Mouse (Mus musculus): ENCODE measurements around the gene Pla2g1b. TPM values are rescaled to one million over a fixed set of nuclear protein-coding genes. Genes with fewer than 3 reads are reported as not detected.
"Not testable (repeated sequence)": the region's sequence is repeated elsewhere in the genome, so short reads cannot be mapped to it uniquely, and the experiment has no call there.

Pla2g1b gene
- polyA plus RNA-seq, 1 experiment from 2014 or later, result not detected

- H3K4me2 ChIP-seq (replicated peaks); H3K9ac ChIP-seq; H3K36me3 ChIP-seq; H3K27ac ChIP-seq; H3K9me3 ChIP-seq; H3K4me3 ChIP-seq; ATAC-seq (ENCODE audit: low FRiP score, low read depth); H3K27me3 ChIP-seq (replicated peaks): not testable (repeated sequence)
- H3K4me1 ChIP-seq, result peaks cover 35% of the 10 kb centered on the region
- 74% methylated on average over 4 of the region's 4 CpGs for WGBS
These were observed 39.6 kb downstream of the Pla2g1b start for GRCm38 (mm10) chr5:115505617-115506016.

DNA sequence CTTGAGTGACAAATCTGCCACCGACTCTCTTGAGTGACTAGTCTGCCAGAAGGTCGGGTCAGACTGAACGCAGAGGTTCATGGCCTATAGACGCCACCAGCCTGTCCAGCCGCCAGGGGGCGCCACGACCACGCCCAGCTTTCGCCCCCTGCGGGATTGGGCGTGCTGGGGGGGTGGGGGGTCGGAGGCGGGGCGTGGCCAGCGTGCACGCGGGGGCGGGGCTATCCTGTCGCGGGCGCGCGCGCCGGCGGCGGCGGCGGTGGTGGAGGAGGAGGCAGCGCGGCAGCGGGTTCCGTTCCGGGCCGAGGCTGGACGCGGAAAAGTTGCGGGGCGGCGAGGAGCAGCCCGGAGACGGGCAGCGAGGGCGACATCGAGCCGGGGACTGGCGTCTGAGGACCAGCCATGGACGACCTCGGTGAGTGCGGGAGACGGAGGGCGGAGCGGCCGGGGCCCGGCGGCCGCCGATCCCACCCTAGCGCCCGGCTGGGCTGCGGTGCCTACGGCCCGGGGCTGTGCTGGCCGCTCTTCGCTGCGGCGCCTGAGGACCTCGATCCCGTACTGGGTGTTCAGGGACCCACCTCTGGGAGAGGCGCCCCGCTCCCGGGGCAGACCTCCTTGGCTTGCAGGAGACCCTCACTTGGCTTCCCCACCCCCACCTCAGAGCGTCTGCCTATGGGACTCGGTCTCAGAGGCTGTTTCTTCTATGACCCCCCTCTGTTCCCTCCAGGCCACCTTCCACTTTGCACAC is 40.6 kb downstream of the Pla2g1b start, which contains the start of gene Pxn:
Gene Pxn, plus strand, starts transcription at position 223 of the 748 bp plus-strand sequence.
- H3K36me3 ChIP-seq, result no peaks in the 10 kb centered on the region
- H3K27me3 ChIP-seq (replicated peaks), result no peaks in the 10 kb centered on the region
- WGBS, result 1% methylated on average over 74 of the region's 74 CpGs
- H3K4me1 ChIP-seq, result peaks cover 35% of the 10 kb centered on the region
- peak; percentile 77 for ATAC-seq (ENCODE audit: low FRiP score, low read depth)
- no peaks in the 10 kb centered on the region for H3K9me3 ChIP-seq
- peak within 1 kb of the TSS; percentile 88 for H3K4me2 ChIP-seq (replicated peaks)
- H3K27ac ChIP-seq, result no peak within 1 kb of the TSS; the same call in 1 of the 2 replicates
- peak within 1 kb of the TSS; percentile 86 for H3K9ac ChIP-seq
- H3K4me3 ChIP-seq, result peak within 1 kb of the TSS; percentile 83

- Histone ChIP-seq H3K27ac (no peak overlapping the region; the same call in 1 of the 2 replicates), H3K9ac (peak overlapping the region; percentile 86), H3K9me3 (no peaks in the 10 kb centered on the region), H3K4me1 (peaks cover 35% of the 10 kb centered on the region), H3K4me2 (replicated peaks) (peak overlapping the region; percentile 88), H3K36me3 (no peaks in the 10 kb centered on the region), H3K27me3 (replicated peaks) (no peaks in the 10 kb centered on the region), H3K4me3 (peak overlapping the region; percentile 83)
- ATAC-seq (ENCODE audit: low FRiP score, low read depth), result no peak
- WGBS, result 32% methylated on average over 12 of the region's 12 CpGs
These were observed 41.4 kb downstream of the Pla2g1b start for GRCm38 (mm10) chr5:115507267-115507980.

DNA sequence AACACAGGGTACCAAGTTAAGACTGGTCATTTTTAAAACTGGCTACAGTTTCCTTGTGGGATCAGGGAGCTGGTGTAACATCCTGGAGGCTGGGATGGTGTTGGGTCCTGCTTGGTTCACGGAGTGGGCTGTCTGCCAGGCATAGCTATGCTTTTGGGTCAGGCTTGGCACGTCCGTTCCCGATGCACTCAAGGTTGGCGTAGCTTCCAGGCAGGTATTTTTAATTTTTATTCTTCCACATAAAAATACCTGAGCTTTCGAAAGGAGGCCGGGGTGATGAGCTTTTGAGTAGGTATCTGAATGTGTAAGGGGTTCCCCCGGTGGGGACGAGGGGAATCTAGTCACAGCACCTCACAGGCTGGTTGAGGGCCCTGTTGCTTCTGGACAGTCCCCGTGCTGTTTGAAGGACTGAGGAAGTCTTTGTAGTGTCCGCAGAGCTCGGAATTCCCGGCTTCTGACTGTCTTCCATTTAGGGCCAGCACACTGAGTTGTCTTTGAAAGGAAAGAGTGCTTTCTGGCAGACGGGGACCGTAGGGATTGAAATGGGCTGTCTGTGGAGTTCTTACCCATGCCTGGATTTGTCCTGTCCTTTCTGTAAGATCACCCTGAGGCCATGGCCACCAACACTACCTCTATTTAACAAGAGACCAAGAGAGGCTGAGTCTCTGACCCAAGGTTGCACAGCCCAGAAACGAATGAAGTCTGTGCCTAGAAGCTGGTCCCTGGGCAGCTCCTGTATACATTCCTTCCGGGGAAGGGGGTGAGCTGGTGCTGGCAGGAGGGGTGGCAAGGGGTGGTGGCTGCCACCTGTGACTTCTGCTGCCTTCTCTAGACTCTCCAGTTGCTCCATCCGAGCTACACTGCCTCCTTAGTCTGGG is 42.2 kb downstream of the Pla2g1b start:
- peak overlapping the region; percentile 86; the same call in 1 of the 2 replicates for H3K9ac ChIP-seq
- no peak for ATAC-seq (ENCODE audit: low FRiP score, low read depth)
- peak overlapping the region; percentile 83 for H3K4me3 ChIP-seq
- no peaks in the 10 kb centered on the region for H3K36me3 ChIP-seq
- peak overlapping the region; percentile 88 for H3K4me2 ChIP-seq (replicated peaks)
- WGBS, result 52% methylated on average over 18 of the region's 18 CpGs
- no peaks in the 10 kb centered on the region for H3K9me3 ChIP-seq
- no peak overlapping the region for H3K27ac ChIP-seq
- H3K4me1 ChIP-seq, result peaks cover 35% of the 10 kb centered on the region
- H3K27me3 ChIP-seq (replicated peaks), result no peaks in the 10 kb centered on the region

DNA sequence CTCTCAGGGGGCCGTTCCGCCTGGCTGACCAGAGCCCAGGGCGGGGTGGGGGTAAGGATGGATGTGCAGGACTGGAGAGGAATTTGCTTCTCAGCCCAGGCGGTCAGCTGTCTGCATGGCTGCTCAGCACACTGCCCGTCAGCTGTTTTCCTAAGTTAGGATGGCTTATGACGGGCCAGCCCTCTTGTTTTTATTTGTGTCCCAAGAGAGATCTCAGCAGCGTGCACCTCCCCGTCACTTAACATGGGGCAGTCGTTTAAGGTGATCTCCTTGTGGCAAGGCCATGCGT is 42.7 kb downstream of the Pla2g1b start:
- WGBS, result 33% methylated on average over 10 of the region's 10 CpGs
- Histone ChIP-seq H3K4me2 (replicated peaks) (peak overlapping the region; percentile 88), H3K36me3 (no peaks in the 10 kb centered on the region), H3K9me3 (no peaks in the 10 kb centered on the region), H3K27me3 (replicated peaks) (no peaks in the 10 kb centered on the region), H3K4me1 (peaks cover 35% of the 10 kb centered on the region), H3K4me3 (0 out of 2 replicates have a peak overlapping the region, but pooled peaks have one; percentile 83), H3K9ac (peak overlapping the region; percentile 9; the same call in 1 of the 2 replicates), H3K27ac (no peak overlapping the region)
- ATAC-seq (ENCODE audit: low FRiP score, low read depth), result no peak

DNA sequence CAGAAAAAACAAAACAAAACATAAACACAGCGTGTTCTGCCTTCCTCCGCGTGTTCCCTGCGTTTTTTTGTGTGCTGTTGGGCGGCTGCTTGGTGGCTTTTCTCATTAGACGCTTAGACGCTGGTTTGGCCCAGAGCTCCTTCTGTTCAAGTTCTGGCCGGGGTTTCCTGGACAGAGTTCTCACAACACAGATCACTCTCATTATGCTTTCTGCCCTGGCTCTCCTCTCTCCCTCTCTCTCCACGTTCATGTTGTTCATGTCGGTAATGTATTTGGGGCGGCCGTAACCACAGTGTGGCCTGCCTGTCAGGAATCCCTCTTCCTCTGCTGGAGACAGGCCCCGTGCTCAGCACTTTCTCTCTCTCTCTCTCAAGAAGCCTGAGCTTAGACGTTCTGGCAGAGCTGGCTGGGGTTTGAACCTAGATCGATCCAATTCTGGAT is 43.3 kb downstream of the Pla2g1b start:
- H3K27ac ChIP-seq, result no peak overlapping the region
- H3K27me3 ChIP-seq (replicated peaks), result no peaks in the 10 kb centered on the region
- no peak for ATAC-seq (ENCODE audit: low FRiP score, low read depth)
- H3K4me2 ChIP-seq (replicated peaks), result peak overlapping the region; percentile 88
- no peaks in the 10 kb centered on the region for H3K36me3 ChIP-seq
- H3K4me3 ChIP-seq, result no peak overlapping the region; the same call in 1 of the 2 replicates
- peaks cover 35% of the 10 kb centered on the region for H3K4me1 ChIP-seq
- 50% methylated on average over 15 of the region's 15 CpGs for WGBS
- H3K9ac ChIP-seq, result no peak overlapping the region
- H3K9me3 ChIP-seq, result no peaks in the 10 kb centered on the region

DNA sequence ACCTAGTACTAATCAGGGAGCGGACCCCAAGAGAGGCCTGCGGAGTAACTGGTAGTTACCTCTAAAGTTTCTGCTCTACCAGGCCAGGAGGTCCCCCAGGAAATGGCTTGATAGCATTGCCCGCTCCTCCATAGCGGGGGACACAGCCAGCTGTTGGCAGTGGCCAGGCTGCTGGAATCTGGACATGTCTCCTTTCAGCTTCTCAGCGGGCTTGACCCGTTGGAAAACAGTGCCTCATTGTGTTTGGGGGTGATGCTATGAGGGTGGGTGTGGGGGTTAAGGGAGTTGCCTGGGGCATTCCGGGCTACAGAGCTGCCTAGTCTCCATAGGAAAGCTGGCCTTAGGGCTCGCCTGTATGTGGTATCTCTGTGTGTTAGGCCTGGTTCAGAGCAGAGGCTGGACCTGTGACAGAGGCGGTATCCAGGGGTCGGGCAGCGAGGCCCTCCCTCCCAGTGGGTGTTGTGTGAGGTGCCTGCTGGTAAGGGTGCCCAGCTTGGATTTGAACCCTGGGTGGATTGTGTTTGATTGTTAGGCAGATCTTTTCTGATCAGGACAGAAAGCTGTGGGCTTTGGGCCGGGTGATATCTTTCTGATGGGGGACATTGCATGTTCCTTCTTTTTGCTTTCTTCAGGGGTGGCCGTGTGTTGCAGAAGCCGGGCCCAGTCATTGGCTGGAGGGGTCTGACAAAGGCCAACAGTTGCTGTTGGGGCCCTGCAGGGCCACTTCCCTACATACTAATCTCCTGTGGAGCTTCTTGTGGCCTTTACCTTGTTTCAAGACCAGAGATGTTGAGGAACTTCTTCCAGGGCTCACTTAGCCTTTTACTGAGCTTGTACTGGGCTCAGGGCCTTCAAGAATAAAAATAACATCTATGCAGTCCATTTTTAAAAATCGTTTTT is 44.0 kb downstream of the Pla2g1b start:
- no peak for ATAC-seq (ENCODE audit: low FRiP score, low read depth)
- Histone ChIP-seq H3K36me3 (no peaks in the 10 kb centered on the region), H3K9ac (0 out of 2 replicates have a peak overlapping the region, but pooled peaks have one; percentile 10), H3K4me1 (peaks cover 40% of the 10 kb centered on the region), H3K4me2 (replicated peaks) (peak overlapping the region; percentile 88), H3K4me3 (no peak overlapping the region; the same call in 1 of the 2 replicates), H3K27ac (no peak overlapping the region), H3K9me3 (no peaks in the 10 kb centered on the region), H3K27me3 (replicated peaks) (no peaks in the 10 kb centered on the region)
- 70% methylated on average over 15 of the region's 15 CpGs for WGBS

GRCm38 (mm10) chr5:115512375-115512774 is 46.3 kb downstream of the Pla2g1b start:
- Histone ChIP-seq H3K36me3 (peaks cover 3% of the 10 kb centered on the region; the same call in 1 of the 2 replicates), H3K9me3 (no peaks in the 10 kb centered on the region), H3K9ac (no peak overlapping the region), H3K4me1 (peaks cover 41% of the 10 kb centered on the region), H3K4me3 (no peak overlapping the region), H3K27ac (no peak overlapping the region), H3K4me2 (replicated peaks) (no peak overlapping the region), H3K27me3 (replicated peaks) (no peaks in the 10 kb centered on the region)
- WGBS, result 92% methylated on average over 7 of the region's 7 CpGs
- no peak for ATAC-seq (ENCODE audit: low FRiP score, low read depth)

GRCm38 (mm10) chr5:115513246-115513645 is 47.2 kb downstream of the Pla2g1b start:
- Histone ChIP-seq H3K9ac (no peak overlapping the region), H3K4me3 (no peak overlapping the region), H3K4me2 (replicated peaks) (no peak overlapping the region), H3K4me1 (peaks cover 33% of the 10 kb centered on the region), H3K27me3 (replicated peaks) (no peaks in the 10 kb centered on the region), H3K9me3 (no peaks in the 10 kb centered on the region), H3K27ac (no peak overlapping the region), H3K36me3 (peaks cover 3% of the 10 kb centered on the region; the same call in 1 of the 2 replicates)
- 98% methylated on average over 14 of the region's 14 CpGs for WGBS
- ATAC-seq (ENCODE audit: low FRiP score, low read depth), result no peak

- Histone ChIP-seq H3K9me3 (no peaks in the 10 kb centered on the region), H3K36me3 (peaks cover 3% of the 10 kb centered on the region; the same call in 1 of the 2 replicates), H3K27ac (no peak overlapping the region), H3K4me2 (replicated peaks) (no peak overlapping the region), H3K4me3 (no peak overlapping the region), H3K9ac (no peak overlapping the region), H3K4me1 (peaks cover 28% of the 10 kb centered on the region), H3K27me3 (replicated peaks) (no peaks in the 10 kb centered on the region)
- ATAC-seq (ENCODE audit: low FRiP score, low read depth), result no peak
- 96% methylated on average over 16 of the region's 16 CpGs for WGBS
These were observed 47.7 kb downstream of the Pla2g1b start for GRCm38 (mm10) chr5:115513721-115514120.

- Histone ChIP-seq H3K4me3 (no peak overlapping the region), H3K27me3 (replicated peaks) (no peaks in the 10 kb centered on the region), H3K9ac (no peak overlapping the region), H3K36me3 (peaks cover 3% of the 10 kb centered on the region; the same call in 1 of the 2 replicates), H3K4me1 (peaks cover 22% of the 10 kb centered on the region), H3K27ac (no peak overlapping the region), H3K4me2 (replicated peaks) (no peak overlapping the region), H3K9me3 (no peaks in the 10 kb centered on the region)
- no peak for ATAC-seq (ENCODE audit: low FRiP score, low read depth)
- WGBS, result 94% methylated on average over 6 of the region's 6 CpGs
These were observed 48.3 kb downstream of the Pla2g1b start for GRCm38 (mm10) chr5:115514346-115514745.
